Mouse (Mus musculus) testis, adult 2 months (tissue): ENCODE data around the gene Atp6v1g3.

Experiments used
- CTCF ChIP-seq: fragments of 200-500 bp; IDR thresholded peaks from 2 replicates; pipeline ENCODE4 v1.5.1; 2012; ENCODE audit warnings: low read depth, mild to moderate bottlenecking, inconsistent platforms, low read length, moderate library complexity; ENCODE audit not compliant: control insufficient read depth, insufficient read depth, insufficient replicate concordance
- POLR2A ChIP-seq: fragments of 200-500 bp; IDR thresholded peaks from 2 replicates; pipeline ENCODE4 v1.6.1; 2012; ENCODE audit warnings: low read depth, mild to moderate bottlenecking, inconsistent platforms, low read length, moderate library complexity; ENCODE audit not compliant: control insufficient read depth

- no peak for TF ChIP-seq CTCF
- no peak for TF ChIP-seq POLR2A
Observed at GRCm38 (mm10) chr1:138322657-138323056, 49.1 kb downstream of the Atp6v1g3 start.
